8 mouse cellular contexts compared by ENCODE assay signal in the genomic region with DNA sequence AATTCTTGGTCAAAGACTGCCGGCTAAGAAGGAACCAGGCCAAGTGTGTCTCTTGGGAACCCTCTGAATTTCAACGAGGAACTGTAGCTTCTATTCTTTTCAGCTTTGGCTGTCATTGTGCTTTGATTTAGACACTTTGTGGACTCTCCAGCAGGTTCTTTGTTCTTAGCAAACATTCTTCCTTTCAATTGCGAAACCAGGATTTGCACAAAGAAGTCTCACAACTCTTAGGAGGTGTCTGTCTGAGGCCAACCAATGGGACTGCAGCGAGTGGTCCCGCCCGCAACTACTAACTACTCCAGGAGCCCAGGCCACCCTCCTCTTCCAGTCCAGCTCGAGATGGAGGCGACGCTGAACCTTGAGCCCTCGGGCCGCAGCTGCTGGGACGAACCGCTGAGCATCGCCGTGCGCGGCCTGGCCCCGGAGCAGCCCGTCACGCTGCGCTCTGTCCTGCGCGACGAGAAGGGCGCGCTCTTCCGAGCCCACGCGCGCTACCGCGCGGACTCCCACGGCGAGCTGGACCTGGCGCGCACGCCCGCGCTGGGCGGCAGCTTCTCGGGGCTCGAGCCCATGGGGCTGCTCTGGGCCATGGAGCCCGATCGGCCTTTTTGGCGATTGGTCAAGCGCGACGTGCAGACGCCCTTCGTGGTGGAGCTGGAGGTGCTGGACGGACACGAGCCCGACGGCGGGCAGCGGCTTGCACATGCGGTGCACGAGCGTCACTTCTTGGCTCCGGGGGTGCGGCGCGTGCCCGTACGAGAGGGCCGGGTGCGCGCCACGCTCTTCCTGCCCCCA. TPM values are rescaled to one million over a fixed set of nuclear protein-coding genes. Genes with fewer than 3 reads are reported as not detected.
DNase-seq lines count a peak whose midpoint lies in the region; ATAC-seq and TF ChIP-seq lines count a peak whose summit lies in the region.
"Not testable (repeated sequence)": the region's sequence is repeated elsewhere in the genome, so short reads cannot be mapped to it uniquely, and the experiment has no call there.

Acot1 (plus strand) TSS at position 320 of the 795 bp plus-strand sequence.

- H3K4me2 ChIP-seq in forebrain, embryonic 13.5 days: peak within 1 kb of the TSS; percentile 65
- peak within 1 kb of the TSS; percentile 66 for H3K4me2 ChIP-seq in heart, embryonic 16.5 days (ENCODE audit: low read depth, low read length)
- peak within 1 kb of the TSS; percentile 56 for H3K4me2 ChIP-seq in liver, embryonic 11.5 days
- H3K4me2 ChIP-seq in midbrain, postnatal 0 days (ENCODE audit: low read depth, low read length, poor library complexity, severe bottlenecking): peak within 1 kb of the TSS; percentile 55

- ATAC-seq in forebrain, embryonic 13.5 days: peak; percentile 94
- ATAC-seq in heart, embryonic 16.5 days (replicated peaks; ENCODE audit: extremely low read depth, insufficient read depth, low FRiP score): peak; percentile 92
- peak; percentile 68 for ATAC-seq in liver, embryonic 11.5 days (replicated peaks; ENCODE audit: low FRiP score)
- peak; percentile 93 for ATAC-seq in midbrain, postnatal 0 days (ENCODE audit: low FRiP score)

- WGBS in forebrain, embryonic 13.5 days: under 1% methylated on average over 48 of the region's 70 CpGs
- WGBS in heart, embryonic 16.5 days: under 1% methylated on average over 51 of the region's 70 CpGs
- 3% methylated on average over 56 of the region's 70 CpGs for WGBS in liver, embryonic 11.5 days
- 1% methylated on average over 46 of the region's 70 CpGs for WGBS in midbrain, postnatal 0 days

- peak within 1 kb of the TSS; percentile 48 for H3K4me3 ChIP-seq in forebrain, embryonic 13.5 days
- peak within 1 kb of the TSS; percentile 58 for H3K4me3 ChIP-seq in heart, embryonic 16.5 days (ENCODE audit: low read length)
- peak within 1 kb of the TSS; percentile 42 for H3K4me3 ChIP-seq in liver, embryonic 11.5 days (ENCODE audit: low read depth, low read length)
- H3K4me3 ChIP-seq in midbrain, postnatal 0 days (ENCODE audit: low read depth, low read length): peak within 1 kb of the TSS; percentile 45

- H3K4me1 ChIP-seq in forebrain, embryonic 13.5 days: peaks cover 36% of the 10 kb centered on the region
- peaks cover 14% of the 10 kb centered on the region for H3K4me1 ChIP-seq in heart, embryonic 16.5 days (ENCODE audit: control insufficient read depth, insufficient read depth, low read length)
- not testable (repeated sequence) for H3K4me1 ChIP-seq in liver, embryonic 11.5 days (replicated peaks; ENCODE audit: control insufficient read depth, insufficient read depth, low read length); midbrain, postnatal 0 days (ENCODE audit: insufficient read depth, low read length)

- not testable (repeated sequence) for H3K36me3 ChIP-seq in forebrain, embryonic 13.5 days (ENCODE audit: poor library complexity, severe bottlenecking); heart, embryonic 16.5 days (ENCODE audit: control insufficient read depth, insufficient read depth); liver, embryonic 11.5 days (ENCODE audit: control insufficient read depth, insufficient read depth, low read length); midbrain, postnatal 0 days (ENCODE audit: insufficient read depth, low read length); splenic B cell, adult 2 months (ENCODE audit: control insufficient read depth, insufficient read depth, low read length, poor library complexity, severe bottlenecking)

- not testable (repeated sequence) for H3K9me3 ChIP-seq in forebrain, embryonic 13.5 days (replicated peaks); heart, embryonic 16.5 days (replicated peaks; ENCODE audit: control insufficient read depth, low read length); liver, embryonic 11.5 days (ENCODE audit: control insufficient read depth, low read length); midbrain, postnatal 0 days (ENCODE audit: low read length)

- TF ChIP-seq CTCF in midbrain, postnatal 0 days (IDR thresholded peaks at IDR 0.05): not testable (repeated sequence)

- peak within 1 kb of the TSS; percentile 31 for H3K27ac ChIP-seq in forebrain, embryonic 13.5 days
- H3K27ac ChIP-seq in heart, embryonic 16.5 days (ENCODE audit: low read length): peak within 1 kb of the TSS; percentile 61
- H3K27ac ChIP-seq in liver, embryonic 11.5 days (ENCODE audit: low read depth, low read length): not testable (repeated sequence)
- H3K27ac ChIP-seq in midbrain, postnatal 0 days (ENCODE audit: low read depth, low read length): peak within 1 kb of the TSS; percentile 57

- H3K27me3 ChIP-seq in forebrain, embryonic 13.5 days; heart, embryonic 16.5 days (ENCODE audit: control insufficient read depth, insufficient read depth, low read length); midbrain, postnatal 0 days (ENCODE audit: insufficient read depth, low read length); splenic B cell, adult 2 months (ENCODE audit: control insufficient read depth, insufficient read depth, low read length, poor library complexity, severe bottlenecking): not testable (repeated sequence)
- peaks cover 11% of the 10 kb centered on the region; the same call in 1 of the 2 replicates for H3K27me3 ChIP-seq in liver, embryonic 11.5 days (replicated peaks; ENCODE audit: control insufficient read depth, insufficient read depth, low read length)

- H3K9ac ChIP-seq in forebrain, embryonic 13.5 days: peak within 1 kb of the TSS; percentile 70
- peak within 1 kb of the TSS; percentile 73 for H3K9ac ChIP-seq in heart, embryonic 16.5 days (ENCODE audit: low read length)
- H3K9ac ChIP-seq in liver, embryonic 11.5 days (ENCODE audit: low read depth, low read length); midbrain, postnatal 0 days (replicated peaks; ENCODE audit: low read length, poor library complexity, severe bottlenecking): not testable (repeated sequence)

- peak; percentile 55 for DNase-seq in 3T3-L1 (ENCODE audit: low read depth, low spot score)
- peak; percentile 41 for DNase-seq in cerebellum, adult 11-12 months
- DNase-seq in kidney, postnatal 14 days: peak; percentile 90
- not testable (repeated sequence) for DNase-seq in liver, embryonic 11.5 days (ENCODE audit: low spot score)
- peak; percentile 89 for DNase-seq in midbrain, postnatal 0 days (ENCODE audit: low spot score)
- peak; percentile 28 for DNase-seq in splenic B cell, adult 2 months (ENCODE audit: low read depth, low spot score)

RNA-seq across cellular contexts. Expression of gene Acot1, which starts in this region (rescaled TPM):
- 54.0 and 56.5 TPM in 2 replicates for polyA plus RNA-seq in forebrain, embryonic 13.5 days (2015; fragmentation: Nextera tagmentation; extraction: Ambion mirVana)
- polyA plus RNA-seq in heart, embryonic 16.5 days (2015; fragmentation: Nextera tagmentation; extraction: Ambion mirVana): 31.0 and 34.0 TPM in 2 replicates
- 42.9 and 44.2 TPM in 2 replicates for polyA plus RNA-seq in liver, embryonic 11.5 days (2014; fragmentation: Nextera tagmentation; extraction: Ambion mirVana)
- total RNA-seq in midbrain, postnatal 0 days (2014; rRNA removed): 117 and 120 TPM in 2 replicates
- 114 and 120 TPM in 2 replicates for polyA plus RNA-seq in midbrain, postnatal 0 days (2015; fragmentation: Nextera tagmentation; extraction: Ambion mirVana)
